Mouse (Mus musculus): ENCODE measurements at regions not wholly inside any gene's neighbourhood (a gene's known extent, or its start where the extent isn't known, plus 50 kb on each side); places are given as distances from the start of the nearest gene placed in this dataset.

- ATAC-seq (replicated peaks; ENCODE audit: low FRiP score): no peak
- H3K4me1 ChIP-seq: peaks cover 11% of the 10 kb centered on the region; the same call in 1 of the 2 replicates
- no peak overlapping the region for H3K4me2 ChIP-seq
- H3K36me3 ChIP-seq: no peaks in the 10 kb centered on the region
- no peak overlapping the region for H3K9ac ChIP-seq
- WGBS: 89% methylated on average over 6 of the region's 6 CpGs
- H3K9me3 ChIP-seq (replicated peaks): no peaks in the 10 kb centered on the region
- no peak overlapping the region for H3K27ac ChIP-seq
- H3K27me3 ChIP-seq: no peaks in the 10 kb centered on the region
- H3K4me3 ChIP-seq (replicated peaks): no peak overlapping the region
Observed at GRCm38 (mm10) chr6:35378851-35379250, 52.9 kb upstream of the Fam180a start.

GRCm38 (mm10) chr6:35377535-35377934, 51.6 kb upstream of the Fam180a start:
- no peak overlapping the region for H3K4me2 ChIP-seq
- no peaks in the 10 kb centered on the region for H3K27me3 ChIP-seq
- WGBS: 90% methylated on average over 3 of the region's 3 CpGs
- ATAC-seq (replicated peaks; ENCODE audit: low FRiP score): no peak
- H3K36me3 ChIP-seq: no peaks in the 10 kb centered on the region
- peaks cover 11% of the 10 kb centered on the region; the same call in 1 of the 2 replicates for H3K4me1 ChIP-seq
- H3K27ac ChIP-seq: no peak overlapping the region
- H3K9me3 ChIP-seq (replicated peaks): no peaks in the 10 kb centered on the region
- no peak overlapping the region for H3K4me3 ChIP-seq (replicated peaks)
- no peak overlapping the region for H3K9ac ChIP-seq

GRCm38 (mm10) chr6:35376526-35376925, 50.6 kb upstream of the Fam180a start:
- Histone ChIP-seq H3K4me3 (replicated peaks) (no peak overlapping the region), H3K27ac (no peak overlapping the region), H3K4me2 (no peak overlapping the region), H3K4me1 (peaks cover 8% of the 10 kb centered on the region; the same call in 1 of the 2 replicates), H3K36me3 (no peaks in the 10 kb centered on the region), H3K9ac (no peak overlapping the region), H3K9me3 (replicated peaks) (no peaks in the 10 kb centered on the region), H3K27me3 (no peaks in the 10 kb centered on the region)
- 82% methylated on average over 9 of the region's 9 CpGs for WGBS
- no peak for ATAC-seq (replicated peaks; ENCODE audit: low FRiP score)

Data from kidney, embryonic 15.5 days (tissue).